Mouse (Mus musculus) megakaryocyte progenitor cell, adult 5-6 weeks (primary cell): ENCODE results near the gene Gm17078. TPM values are rescaled to one million over a fixed set of nuclear protein-coding genes. Genes with fewer than 3 reads are reported as not detected.
"Not testable (repeated sequence)": the region's sequence is repeated elsewhere in the genome, so short reads cannot be mapped to it uniquely, and the experiment has no call there.

Source experiments
- ATAC-seq: replicated peaks from 2 replicates; pipeline ENCODE4 v1.8.0; 2016; ENCODE audit warnings: mild to moderate bottlenecking, moderate TSS enrichment, inconsistent platforms; ENCODE audit not compliant: poor library complexity
- total RNA-seq, 2 experiments: library from RNA; stranded (forward) in 1 of 2; stranded (reverse) in 1 of 2; fragments of 157-497, 149-512 nt in 1 of 2; fragments of 200-1000 nt in 1 of 2; gene quantifications; 2 replicates each; pipeline versions ENCODE4 v1.2.3 to v1.2.4; 2015 to 2017

Gene Gm17078
- total RNA-seq (2015) (not detected in 2 replicates), total RNA-seq (2017) (not detected in 2 replicates)

- no peak for ATAC-seq
Measured at GRCm38 (mm10) chr14:51611210-51611609, at the start of gene Gm17078. Gm17078 (minus strand) TSS chr14:51611310.

GRCm38 (mm10) chr14:51635566-51635965 lies 24.5 kb upstream of the Gm17078 start, which contains the start of gene Gm4181:
Gm4181 (minus strand) TSS chr14:51635666.
- ATAC-seq: not testable (repeated sequence)

GRCm38 (mm10) chr14:51632426-51632825 lies 21.3 kb upstream of the Gm17078 start:
- ATAC-seq: not testable (repeated sequence)

- not testable (repeated sequence) for ATAC-seq
Measured at GRCm38 (mm10) chr14:51592039-51592438, 19.1 kb downstream of the Gm17078 start, which contains the start of gene Gm17174. Gm17174 (minus strand) TSS chr14:51592139.

- ATAC-seq: not testable (repeated sequence)
Measured at GRCm38 (mm10) chr14:51573963-51574362, 37.1 kb downstream of the Gm17078 start, which contains the start of gene Gm17175. Gm17175 (minus strand) TSS chr14:51574063.

Other genes starting within 250 kb of the Gm17078 start
- gene Gm7247, start 249.6 kb downstream of the Gm17078 start, total RNA-seq (2015): not detected in 2 replicates
- gene Gm7247, start 249.6 kb downstream of the Gm17078 start, total RNA-seq (2017): not detected in 2 replicates
- not detected in 2 replicates for gene Vmn2r88, start 200.5 kb downstream of the Gm17078 start, total RNA-seq (2015)
- gene Vmn2r88, start 200.5 kb downstream of the Gm17078 start, total RNA-seq (2017): not detected in 2 replicates
- gene Vmn2r89, start 159.5 kb downstream of the Gm17078 start, total RNA-seq (2015): not detected in 2 replicates
- not detected in 2 replicates for gene Vmn2r89, start 159.5 kb downstream of the Gm17078 start, total RNA-seq (2017)
- not detected in 2 replicates for gene Gm5622, start 58.5 kb downstream of the Gm17078 start, total RNA-seq (2015)
- not detected in 2 replicates for gene Gm5622, start 58.5 kb downstream of the Gm17078 start, total RNA-seq (2017)
- gene Gm17175, start 37.2 kb downstream of the Gm17078 start, total RNA-seq (2015): not detected in 2 replicates
- not detected in 2 replicates for gene Gm17175, start 37.2 kb downstream of the Gm17078 start, total RNA-seq (2017)
- gene Gm17174, start 19.2 kb downstream of the Gm17078 start, total RNA-seq (2015): not detected in 2 replicates
- gene Gm17174, start 19.2 kb downstream of the Gm17078 start, total RNA-seq (2017): not detected in 2 replicates
- gene Gm4181, start 24.4 kb upstream of the Gm17078 start, total RNA-seq (2015): not detected in 2 replicates
- not detected in 2 replicates for gene Gm4181, start 24.4 kb upstream of the Gm17078 start, total RNA-seq (2017)
- not detected in 2 replicates for gene Gm17079, start 84.2 kb upstream of the Gm17078 start, total RNA-seq (2015)
- gene Gm17079, start 84.2 kb upstream of the Gm17078 start, total RNA-seq (2017): not detected in 2 replicates
- not detected in 2 replicates for gene Gm5800, start 105.9 kb upstream of the Gm17078 start, total RNA-seq (2015)
- gene Gm5800, start 105.9 kb upstream of the Gm17078 start, total RNA-seq (2017): not detected in 2 replicates
- gene Ang4, start 162.3 kb upstream of the Gm17078 start, total RNA-seq (2015): not detected in 2 replicates
- gene Ang4, start 162.3 kb upstream of the Gm17078 start, total RNA-seq (2017): not detected in 2 replicates
- not detected in 2 replicates for gene AY358078, start 188.7 kb upstream of the Gm17078 start, total RNA-seq (2015)
- gene AY358078, start 188.7 kb upstream of the Gm17078 start, total RNA-seq (2017): not detected in 2 replicates
- 5.8 and 12.8 TPM in 2 replicates for gene Ear6, start 242.4 kb upstream of the Gm17078 start, total RNA-seq (2015)
- 7.5 and 19.0 TPM in 2 replicates for gene Ear6, start 242.4 kb upstream of the Gm17078 start, total RNA-seq (2017)